Mouse (Mus musculus) forebrain, postnatal 0 days (tissue): Measurements from ENCODE around the gene Maml2. TPM values are rescaled to one million over a fixed set of nuclear protein-coding genes. Genes with fewer than 3 reads are reported as not detected.

ENCODE experiments used
- ATAC-seq: fragments of 200-750 bp; cut with Nextera tagmentation; 2 replicates; pipeline ENCODE4 v1.8.0; 2017; ENCODE audit warnings: mild to moderate bottlenecking, moderate library complexity
- DNase-seq: peaks from one replicate; pipeline ENCODE4 v3.0.0-alpha.2; 2015
- H3K27ac ChIP-seq: fragments of 300-500 bp; sonication (generic); 2 replicates; pipeline ENCODE4 v1.5.1; 2014; ENCODE audit warnings: low read depth, mild to moderate bottlenecking, antibody characterized with exemption, low read length, moderate library complexity, mixed read lengths
- H3K27me3 ChIP-seq: fragments of 300-500 bp; sonication (generic); 2 replicates; pipeline ENCODE4 v1.6.1; 2014; ENCODE audit warnings: mild to moderate bottlenecking, low read length, mixed read lengths; ENCODE audit not compliant: insufficient read depth
- H3K36me3 ChIP-seq: fragments of 300-500 bp; sonication (generic); 2 replicates; pipeline ENCODE4 v1.6.1; 2014; ENCODE audit warnings: mild to moderate bottlenecking, moderate library complexity; ENCODE audit not compliant: insufficient read depth
- H3K4me1 ChIP-seq: fragments of 300-500 bp; sonication (generic); 2 replicates; pipeline ENCODE4 v1.6.1; 2014; ENCODE audit warnings: antibody characterized with exemption; ENCODE audit not compliant: insufficient read depth
- H3K4me2 ChIP-seq: fragments of 300-500 bp; sonication (generic); 2 replicates; pipeline ENCODE4 v1.6.1; 2014; ENCODE audit warnings: low read depth, mild to moderate bottlenecking, moderate library complexity
- H3K4me3 ChIP-seq: fragments of 300-500 bp; sonication (generic); 2 replicates; pipeline ENCODE4 v1.5.1; 2014; ENCODE audit warnings: low read depth, low read length, mixed read lengths
- H3K9ac ChIP-seq: fragments of 300-500 bp; sonication (generic); 2 replicates; pipeline ENCODE4 v1.6.1; 2014; ENCODE audit warnings: mild to moderate bottlenecking
- H3K9me3 ChIP-seq: fragments of 300-500 bp; sonication (generic); 2 replicates; pipeline ENCODE4 v1.6.1; 2016; ENCODE audit warnings: low read length
- CTCF ChIP-seq: sonication (generic); IDR thresholded peaks from 2 replicates; pipeline ENCODE4 v1.5.1; 2016; ENCODE audit warnings: antibody characterized with exemption, control low read depth, low read depth
- WGBS: fragments of 180-500 bp; shearing (Covaris S2); extraction: QIAGEN DNeasy Blood & Tissue Kit; methylation state at CpG from one replicate; pipeline ENCODE4 v1.1.7; 2014; 5-methylcytosine and 5-hydroxymethylcytosine counted together
- polyA plus RNA-seq: library from polyadenylated mRNA; unstranded; fragments of >200 nt; fragmentation: Nextera tagmentation; extraction: Ambion mirVana; gene quantifications from 2 replicates; pipeline ENCODE4 v1.2.1, GENCODE M21; 2015
- total RNA-seq: library from RNA; depleted of rRNA; stranded (reverse); fragments of >200 nt; gene quantifications from 2 replicates; pipeline ENCODE4 v1.2.3, GENCODE M21; 2014

The Maml2 gene
- total and polyA plus RNA-seq, 2 experiments from 2014 or later: 6.4 to 9.5 TPM

GRCm38 (mm10) chr9:13309807-13310206 lies 12.1 kb downstream of the Maml2 start:
- no peak overlapping the region for H3K4me2 ChIP-seq
- WGBS: 69% methylated on average over 7 of the region's 7 CpGs
- H3K4me3 ChIP-seq: no peak overlapping the region
- H3K4me1 ChIP-seq: no peaks in the 10 kb centered on the region
- TF ChIP-seq CTCF: no peak
- H3K9ac ChIP-seq: no peak overlapping the region
- no peaks in the 10 kb centered on the region for H3K9me3 ChIP-seq
- ATAC-seq (0 out of 2 replicates have a peak, but pooled peaks have one; percentile 25), DNase-seq (no peak)
- H3K27ac ChIP-seq: no peak overlapping the region
- no peaks in the 10 kb centered on the region for H3K36me3 ChIP-seq
- no peaks in the 10 kb centered on the region for H3K27me3 ChIP-seq

DNA sequence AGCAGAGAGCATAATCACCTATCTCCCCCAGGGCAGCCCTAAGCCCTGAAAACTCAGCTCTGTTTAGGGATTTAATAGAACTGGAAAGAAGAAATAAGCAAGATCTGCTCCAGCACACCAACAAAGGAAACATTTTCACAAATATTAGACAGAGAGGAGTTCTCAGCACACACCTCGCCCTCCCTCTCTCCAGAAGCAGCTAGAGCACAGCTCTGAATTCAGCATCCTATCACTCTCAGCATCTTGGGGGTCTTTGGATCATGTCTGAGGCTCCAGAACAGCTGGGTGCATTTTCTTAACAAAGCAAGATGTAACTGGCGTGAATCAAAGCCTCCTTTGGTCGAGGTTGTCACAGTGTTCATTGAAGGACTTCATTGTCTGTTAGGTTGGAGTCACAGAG lies 12.5 kb downstream of the Maml2 start:
- H3K36me3 ChIP-seq: no peaks in the 10 kb centered on the region
- H3K27me3 ChIP-seq: no peaks in the 10 kb centered on the region
- no peak for TF ChIP-seq CTCF
- H3K4me3 ChIP-seq: no peak overlapping the region
- no peak overlapping the region for H3K27ac ChIP-seq
- no peak overlapping the region for H3K4me2 ChIP-seq
- 49% methylated on average over 3 of the region's 3 CpGs for WGBS
- no peaks in the 10 kb centered on the region for H3K4me1 ChIP-seq
- DNase-seq: no peak
- H3K9me3 ChIP-seq: no peaks in the 10 kb centered on the region
- H3K9ac ChIP-seq: no peak overlapping the region; the same call in 1 of the 2 replicates
- ATAC-seq: no peak

DNA sequence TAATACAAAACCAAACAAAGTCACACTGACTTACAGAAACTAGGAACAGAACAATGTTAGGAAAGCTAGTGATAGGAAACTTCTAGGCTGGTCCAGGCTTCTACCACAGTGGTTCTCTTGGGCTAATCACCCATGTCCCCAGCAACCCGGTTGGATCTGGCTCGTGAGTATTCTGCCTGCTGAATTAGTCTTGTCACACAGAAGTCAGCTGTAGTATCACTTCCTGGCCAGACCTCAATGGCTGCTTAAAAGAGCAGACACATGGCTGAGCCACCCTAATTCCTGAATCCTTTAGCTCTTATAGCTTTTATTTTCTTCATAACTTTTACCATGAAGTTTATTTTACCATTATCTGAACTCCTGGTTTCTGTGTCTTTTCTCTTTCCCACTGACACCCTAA lies 13.3 kb downstream of the Maml2 start:
- DNase-seq (no peak), ATAC-seq (no peak)
- no peak overlapping the region for H3K27ac ChIP-seq
- no peak overlapping the region for H3K4me2 ChIP-seq
- no peaks in the 10 kb centered on the region for H3K27me3 ChIP-seq
- no peak overlapping the region for H3K4me3 ChIP-seq
- WGBS: 35% methylated on average over 2 of the region's 2 CpGs
- H3K9me3 ChIP-seq: no peaks in the 10 kb centered on the region
- no peaks in the 10 kb centered on the region for H3K36me3 ChIP-seq
- no peak for TF ChIP-seq CTCF
- H3K4me1 ChIP-seq: no peaks in the 10 kb centered on the region
- H3K9ac ChIP-seq: no peak overlapping the region

DNA sequence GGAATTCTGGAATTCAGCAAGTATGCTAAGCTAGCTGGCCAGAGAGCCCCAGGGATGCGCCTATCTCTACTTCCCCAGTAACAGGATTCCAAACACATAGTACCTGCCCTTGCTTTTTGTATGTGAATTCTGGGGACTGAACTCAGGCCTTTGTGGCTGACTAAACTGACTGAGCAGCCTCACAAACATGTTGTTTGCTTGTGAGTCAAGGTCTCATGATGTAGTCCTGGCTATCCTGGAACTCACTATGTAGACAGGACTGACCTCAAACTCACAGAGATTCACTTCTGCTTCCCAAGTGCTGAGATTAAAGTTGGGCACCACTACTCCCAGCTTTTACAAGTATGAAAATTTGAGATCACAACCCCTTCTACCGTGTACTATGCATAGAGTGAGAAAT lies 16.2 kb downstream of the Maml2 start:
- no peak for DNase-seq
- no peak for TF ChIP-seq CTCF

DNA sequence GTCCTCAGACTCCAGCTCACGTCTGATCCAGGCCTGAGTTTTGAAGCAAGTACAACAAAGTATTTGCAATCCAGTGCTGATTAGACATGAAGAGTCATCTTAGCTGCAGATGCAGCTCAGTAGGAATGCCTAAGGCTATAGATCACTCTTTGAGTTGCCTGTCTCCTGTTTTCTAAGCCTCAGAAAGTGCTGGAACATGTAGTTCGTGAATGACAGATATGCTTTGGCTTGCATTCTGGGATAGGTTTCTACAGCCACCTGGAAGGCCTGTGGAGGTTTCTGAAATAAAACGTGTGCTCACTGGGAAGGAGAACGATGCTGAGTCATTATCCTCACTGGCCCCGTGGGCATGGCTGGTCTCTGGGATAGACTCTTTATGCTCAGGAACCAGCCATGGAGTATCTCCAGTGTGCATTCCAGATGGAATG lies 16.8 kb downstream of the Maml2 start:
- H3K27ac ChIP-seq: no peak overlapping the region
- no peak for TF ChIP-seq CTCF
- no peak overlapping the region for H3K4me2 ChIP-seq
- no peak for ATAC-seq
- no peaks in the 10 kb centered on the region for H3K9me3 ChIP-seq
- H3K9ac ChIP-seq: no peak overlapping the region
- H3K4me3 ChIP-seq: no peak overlapping the region
- WGBS: 75% methylated on average over 5 of the region's 5 CpGs
- no peak for DNase-seq
- no peaks in the 10 kb centered on the region for H3K36me3 ChIP-seq
- H3K27me3 ChIP-seq: no peaks in the 10 kb centered on the region
- H3K4me1 ChIP-seq: no peaks in the 10 kb centered on the region

More for the DNA sequence above, 16.2 kb downstream of the Maml2 start:
- H3K9me3 ChIP-seq: no peaks in the 10 kb centered on the region
- no peak overlapping the region for H3K9ac ChIP-seq
- WGBS: 99% methylated on average over 2 of the region's 2 CpGs
- H3K27me3 ChIP-seq: no peaks in the 10 kb centered on the region
- no peak overlapping the region for H3K4me3 ChIP-seq
- H3K4me2 ChIP-seq: no peak overlapping the region
- H3K36me3 ChIP-seq: no peaks in the 10 kb centered on the region
- H3K27ac ChIP-seq: no peak overlapping the region
- no peak for ATAC-seq
- no peaks in the 10 kb centered on the region for H3K4me1 ChIP-seq

GRCm38 (mm10) chr9:13315393-13315792 lies 17.6 kb downstream of the Maml2 start:
- Histone ChIP-seq H3K9me3 (no peaks in the 10 kb centered on the region), H3K9ac (no peak overlapping the region), H3K36me3 (no peaks in the 10 kb centered on the region), H3K27ac (no peak overlapping the region), H3K4me1 (no peaks in the 10 kb centered on the region), H3K27me3 (no peaks in the 10 kb centered on the region), H3K4me2 (no peak overlapping the region), H3K4me3 (no peak overlapping the region)
- no peak for DNase-seq
- WGBS: 78% methylated on average over 5 of the region's 5 CpGs
- ATAC-seq: no peak
- no peak for TF ChIP-seq CTCF

DNA sequence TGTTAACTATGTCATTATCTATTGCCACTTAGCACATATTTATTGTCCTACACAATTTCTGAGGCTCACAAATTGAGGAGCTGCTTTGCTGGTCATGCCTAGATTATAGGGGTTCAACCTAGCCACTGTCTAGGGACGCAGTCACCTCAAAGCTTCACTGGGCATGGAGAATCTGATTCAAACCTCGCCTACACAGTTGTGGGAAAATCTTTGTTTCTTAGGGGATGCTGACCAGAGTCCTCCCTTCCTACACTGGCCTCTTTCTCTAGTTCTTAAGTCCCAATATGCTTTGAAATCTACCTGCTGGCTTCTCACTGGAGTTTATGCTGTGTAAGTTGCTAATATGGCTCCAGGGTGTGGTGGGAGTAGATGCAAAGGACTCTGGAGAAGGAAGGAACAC lies 21.8 kb downstream of the Maml2 start:
- H3K9ac ChIP-seq: no peak overlapping the region
- no peak overlapping the region for H3K4me2 ChIP-seq
- no peak for TF ChIP-seq CTCF
- H3K4me3 ChIP-seq: no peak overlapping the region
- H3K27me3 ChIP-seq: no peaks in the 10 kb centered on the region
- H3K27ac ChIP-seq: no peak overlapping the region
- DNase-seq: no peak
- no peaks in the 10 kb centered on the region for H3K36me3 ChIP-seq
- 91% methylated on average over 2 of the region's 2 CpGs for WGBS
- H3K9me3 ChIP-seq: no peaks in the 10 kb centered on the region
- ATAC-seq: no peak
- no peaks in the 10 kb centered on the region for H3K4me1 ChIP-seq

- no peaks in the 10 kb centered on the region for H3K27me3 ChIP-seq
- no peak overlapping the region for H3K4me2 ChIP-seq
- WGBS: 73% methylated on average over 5 of the region's 5 CpGs
- no peaks in the 10 kb centered on the region for H3K4me1 ChIP-seq
- H3K36me3 ChIP-seq: no peaks in the 10 kb centered on the region
- no peaks in the 10 kb centered on the region for H3K9me3 ChIP-seq
- DNase-seq (no peak), ATAC-seq (no peak)
- no peak overlapping the region for H3K9ac ChIP-seq
- TF ChIP-seq CTCF: no peak
- no peak overlapping the region for H3K4me3 ChIP-seq
- no peak overlapping the region for H3K27ac ChIP-seq
Measured at GRCm38 (mm10) chr9:13320800-13321364, 23.1 kb downstream of the Maml2 start.
